Mouse (Mus musculus): ENCODE data around the gene Bbs9.

GRCm38 (mm10) chr9:22697811-22698210 is 222.3 kb downstream of the Bbs9 start:
- peak; percentile 20; the same call in 1 of the 2 replicates for TF ChIP-seq CTCF (IDR thresholded peaks at IDR 0.05)
- no peak for TF ChIP-seq EP300 (IDR thresholded peaks at IDR 0.05)
